Mouse (Mus musculus) midbrain, embryonic 11.5 days (tissue): ENCODE measurements at regions not wholly inside any gene's neighbourhood (a gene's known extent, or its start where the extent isn't known, plus 50 kb on each side); places are given as distances from the start of the nearest gene placed in this dataset.
"Not testable (repeated sequence)": the region's sequence is repeated elsewhere in the genome, so short reads cannot be mapped to it uniquely, and the experiment has no call there.

Experiments used
- ATAC-seq: fragments of 200-750 bp; cut with Nextera tagmentation; 2 replicates; pipeline ENCODE4 v1.8.0; 2017; ENCODE audit warnings: moderate TSS enrichment, moderate library complexity; ENCODE audit not compliant: low FRiP score
- DNase-seq: peaks from one replicate; pipeline ENCODE4 v3.0.0; 2015; ENCODE audit warnings: low spot score; ENCODE audit errors: missing footprints
- H3K27ac ChIP-seq: fragments of 300-500 bp; sonication (generic); 2 replicates; pipeline ENCODE4 v1.5.1; 2014; ENCODE audit warnings: low read depth, low read length
- H3K27me3 ChIP-seq: fragments of 300-500 bp; sonication (generic); 2 replicates; pipeline ENCODE4 v1.6.1; 2014; ENCODE audit warnings: mild to moderate bottlenecking, low read length, moderate library complexity, mixed read lengths; ENCODE audit not compliant: control insufficient read depth, insufficient read depth
- H3K36me3 ChIP-seq: fragments of 300-500 bp; sonication (generic); 2 replicates; pipeline ENCODE4 v1.6.1; 2014; ENCODE audit warnings: mild to moderate bottlenecking, low read length, moderate library complexity, mixed read lengths; ENCODE audit not compliant: control insufficient read depth, insufficient read depth
- H3K4me1 ChIP-seq: fragments of 300-500 bp; sonication (generic); 2 replicates; pipeline ENCODE4 v1.6.1; 2014; ENCODE audit warnings: low read length; ENCODE audit not compliant: control insufficient read depth, insufficient read depth
- H3K4me2 ChIP-seq: fragments of 300-500 bp; sonication (generic); 2 replicates; pipeline ENCODE4 v1.6.1; 2014; ENCODE audit warnings: mild to moderate bottlenecking, moderate library complexity
- H3K4me3 ChIP-seq: fragments of 300-500 bp; sonication (generic); 2 replicates; pipeline ENCODE4 v1.5.1; 2014; ENCODE audit warnings: low read depth, low read length
- H3K9ac ChIP-seq: fragments of 300-500 bp; sonication (generic); 2 replicates; pipeline ENCODE4 v1.6.1; 2014; ENCODE audit warnings: low read length
- H3K9me3 ChIP-seq: fragments of 300-500 bp; sonication (generic); 2 replicates; pipeline ENCODE4 v1.6.1; 2016; ENCODE audit warnings: low read length; ENCODE audit not compliant: control insufficient read depth
- WGBS: fragments of 180-500 bp; shearing (Covaris S2); extraction: QIAGEN DNeasy Blood & Tissue Kit; methylation state at CpG from one replicate; pipeline ENCODE4 v1.1.7; 2014; 5-methylcytosine and 5-hydroxymethylcytosine counted together

GRCm38 (mm10) chr1:64376426-64376825 lies 156.0 kb upstream of the Creb1 start:
- not testable (repeated sequence) for H3K4me2 ChIP-seq, H3K9ac ChIP-seq, DNase-seq, H3K9me3 ChIP-seq, H3K36me3 ChIP-seq, H3K4me3 ChIP-seq, ATAC-seq, H3K27ac ChIP-seq, H3K27me3 ChIP-seq
- peaks cover 14% of the 10 kb centered on the region for H3K4me1 ChIP-seq
- WGBS: 88% methylated on average over 1 of the region's 1 CpGs

- no peaks in the 10 kb centered on the region for H3K4me1 ChIP-seq
- no peak overlapping the region for H3K4me3 ChIP-seq
- H3K9ac ChIP-seq: no peak overlapping the region
- no peaks in the 10 kb centered on the region for H3K9me3 ChIP-seq
- no peak overlapping the region for H3K4me2 ChIP-seq
- DNase-seq (peak; percentile 73), ATAC-seq (no peak)
- H3K27ac ChIP-seq: no peak overlapping the region
- H3K27me3 ChIP-seq: no peaks in the 10 kb centered on the region
- 70% methylated on average over 13 of the region's 13 CpGs for WGBS
- no peaks in the 10 kb centered on the region for H3K36me3 ChIP-seq
These were observed 158.0 kb upstream of the Creb1 start for GRCm38 (mm10) chr1:64374286-64375071.

DNA sequence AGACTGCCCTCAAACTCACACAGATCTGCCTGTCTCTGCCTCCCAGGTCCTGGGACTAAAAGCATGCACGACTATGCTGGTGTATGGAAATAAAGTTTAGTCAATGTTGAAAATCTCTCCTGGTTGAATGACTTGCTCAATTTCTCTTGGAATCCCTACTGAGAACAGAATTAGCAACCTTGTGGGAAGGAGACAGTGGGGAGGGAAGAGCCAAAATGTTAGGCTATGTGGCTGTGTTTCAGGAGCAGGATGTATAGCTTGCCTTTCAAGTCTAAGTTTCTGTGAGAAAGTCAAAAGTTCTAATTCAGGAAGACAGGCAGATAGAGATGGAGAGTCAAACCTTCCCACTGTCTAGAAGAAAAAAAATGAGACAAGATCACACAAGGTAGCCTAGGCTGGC lies 168.3 kb upstream of the Creb1 start:
- ATAC-seq (no peak), DNase-seq (no peak)
- H3K9me3 ChIP-seq: no peaks in the 10 kb centered on the region
- WGBS: 74% methylated on average over 1 of the region's 1 CpGs
- no peaks in the 10 kb centered on the region for H3K27me3 ChIP-seq
- no peak overlapping the region for H3K27ac ChIP-seq
- H3K4me3 ChIP-seq: no peak overlapping the region
- no peak overlapping the region for H3K4me2 ChIP-seq
- no peaks in the 10 kb centered on the region for H3K4me1 ChIP-seq
- no peak overlapping the region for H3K9ac ChIP-seq
- no peaks in the 10 kb centered on the region for H3K36me3 ChIP-seq

GRCm38 (mm10) chr1:64361959-64362638 lies 170.3 kb upstream of the Creb1 start:
- Histone ChIP-seq H3K4me2 (no peak overlapping the region), H3K9me3 (no peaks in the 10 kb centered on the region), H3K27me3 (no peaks in the 10 kb centered on the region), H3K4me3 (no peak overlapping the region), H3K4me1 (no peaks in the 10 kb centered on the region), H3K36me3 (no peaks in the 10 kb centered on the region), H3K9ac (no peak overlapping the region), H3K27ac (no peak overlapping the region)
- WGBS: 83% methylated on average over 4 of the region's 4 CpGs
- ATAC-seq: no peak
- DNase-seq: no peak

- DNase-seq (peak; percentile 68), ATAC-seq (no peak)
- no peak overlapping the region for H3K9ac ChIP-seq
- H3K9me3 ChIP-seq: no peaks in the 10 kb centered on the region
- H3K4me3 ChIP-seq: no peak overlapping the region
- no peaks in the 10 kb centered on the region for H3K36me3 ChIP-seq
- H3K27me3 ChIP-seq: no peaks in the 10 kb centered on the region
- 85% methylated on average over 3 of the region's 3 CpGs for WGBS
- no peak overlapping the region for H3K27ac ChIP-seq
- peaks cover 4% of the 10 kb centered on the region for H3K4me1 ChIP-seq
- H3K4me2 ChIP-seq: no peak overlapping the region
These were observed 189.2 kb upstream of the Creb1 start for GRCm38 (mm10) chr1:64343268-64343667.

- Histone ChIP-seq H3K27ac (no peak overlapping the region), H3K4me2 (no peak overlapping the region), H3K9ac (no peak overlapping the region), H3K4me1 (peaks cover 11% of the 10 kb centered on the region), H3K27me3 (no peaks in the 10 kb centered on the region), H3K36me3 (no peaks in the 10 kb centered on the region), H3K9me3 (no peaks in the 10 kb centered on the region), H3K4me3 (no peak overlapping the region)
- no peak for ATAC-seq
- DNase-seq: peak; percentile 57
- 94% methylated on average over 6 of the region's 6 CpGs for WGBS
These were observed 190.8 kb upstream of the Creb1 start for GRCm38 (mm10) chr1:64341596-64341995.

DNA sequence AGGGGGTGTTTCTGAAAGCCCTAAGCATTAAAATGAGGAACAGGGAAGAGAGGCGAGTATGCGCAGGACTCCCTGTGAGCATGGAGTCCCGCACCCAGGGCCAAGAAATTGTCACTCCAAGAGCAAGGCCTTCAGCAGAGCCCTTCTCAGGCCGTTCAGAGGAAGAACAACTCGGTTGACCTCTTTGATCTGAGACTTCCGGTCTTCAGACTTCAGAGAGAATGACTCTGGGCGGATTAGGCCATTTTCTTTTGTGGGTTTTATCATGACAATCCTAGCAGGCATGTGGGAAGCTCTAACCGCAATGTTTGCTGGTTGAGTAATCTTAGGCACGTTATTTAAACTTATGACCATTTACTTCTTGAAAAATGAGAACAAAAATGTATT lies 193.9 kb upstream of the Creb1 start:
- DNase-seq (peak; percentile 89), ATAC-seq (no peak)
- Histone ChIP-seq H3K9ac (no peak overlapping the region), H3K4me2 (peak overlapping the region; percentile 21; the same call in 1 of the 2 replicates), H3K36me3 (no peaks in the 10 kb centered on the region), H3K27me3 (no peaks in the 10 kb centered on the region), H3K4me1 (peaks cover 11% of the 10 kb centered on the region), H3K9me3 (no peaks in the 10 kb centered on the region), H3K27ac (no peak overlapping the region), H3K4me3 (no peak overlapping the region)
- 19% methylated on average over 9 of the region's 9 CpGs for whole genome bisulfite sequencing

DNA sequence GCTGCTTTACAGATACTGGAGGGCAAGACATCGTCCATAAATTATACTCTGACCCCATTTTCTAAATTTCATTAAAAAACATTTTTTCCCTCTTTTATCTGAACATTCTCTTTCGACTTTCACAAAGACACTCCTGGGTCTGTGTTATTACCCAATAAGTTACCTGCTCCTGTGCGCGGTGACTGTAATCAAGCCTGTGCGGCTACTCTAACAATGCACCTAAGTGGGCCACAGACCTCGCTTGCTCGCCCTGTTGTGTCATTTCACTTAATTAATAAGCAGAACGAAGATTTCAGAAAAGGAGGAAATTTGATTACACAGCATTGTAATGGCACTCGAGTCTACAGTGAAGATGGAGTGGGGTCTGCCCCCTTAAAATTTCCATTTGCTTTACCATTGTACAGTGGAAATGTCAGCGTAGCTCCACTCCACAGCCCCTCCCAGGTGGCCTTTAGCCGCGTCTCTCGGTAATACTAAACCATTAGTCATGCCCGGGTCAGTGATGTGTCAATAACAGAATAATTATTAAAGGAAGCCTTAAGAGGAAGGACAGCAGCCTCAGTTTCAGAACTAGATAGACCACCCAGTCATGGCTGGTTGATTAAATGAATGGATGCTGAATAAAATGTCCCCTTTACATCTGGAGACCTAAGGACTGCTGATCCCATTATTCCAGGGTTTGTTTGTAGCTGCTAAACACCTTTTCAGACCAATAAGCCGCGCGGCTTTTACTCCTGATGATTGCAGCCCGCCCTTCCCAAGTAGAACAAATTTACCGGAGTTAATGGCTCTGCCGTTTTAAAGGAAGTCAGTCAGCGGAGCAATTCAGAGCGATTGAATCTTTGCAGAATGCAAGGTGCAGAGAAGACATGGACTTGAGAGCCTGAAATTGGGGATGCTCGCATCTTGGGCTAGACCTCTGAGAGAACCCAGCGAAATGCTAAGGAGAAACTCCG lies 194.5 kb upstream of the Creb1 start:
- ATAC-seq (peak; percentile 48), DNase-seq (peak; percentile 88)
- Histone ChIP-seq H3K9ac (no peak overlapping the region), H3K9me3 (no peaks in the 10 kb centered on the region), H3K4me3 (no peak overlapping the region), H3K27ac (no peak overlapping the region), H3K4me1 (peaks cover 11% of the 10 kb centered on the region), H3K4me2 (peak overlapping the region; percentile 21; the same call in 1 of the 2 replicates), H3K36me3 (no peaks in the 10 kb centered on the region), H3K27me3 (no peaks in the 10 kb centered on the region)
- 46% methylated on average over 25 of the region's 25 CpGs for WGBS
